11 mouse cellular contexts compared by ENCODE assay signal in genomic region chr1:168265594-168266390, GRCm38 (mm10).
DNase-seq lines count a peak whose midpoint lies in the region; ATAC-seq lines count a peak whose summit lies in the region.
"Had no signal": no experiment of that assay in that cellular context is flagged by ENCODE, and none has a peak within 500 bp of the region (broad histone marks: within the 10 kb centered on the region; RNA-seq: fewer than 3 reads in every experiment).

No protein-coding gene starts in this region.

- peak; percentile 51; the same call in 1 of the 2 replicates for ATAC-seq in hindbrain, embryonic 11.5 days (ENCODE audit: low FRiP score)
- ATAC-seq in midbrain, embryonic 13.5 days, result peak; percentile 52; the same call in 1 of the 2 replicates
- peak; percentile 47; the same call in 1 of the 2 replicates for ATAC-seq in hindbrain, embryonic 13.5 days (ENCODE audit: low FRiP score)
- ATAC-seq in neural tube, embryonic 14.5 days (ENCODE audit: low read depth), result peak; percentile 59; the same call in 1 of the 2 replicates

- H3K9ac ChIP-seq in hindbrain, embryonic 11.5 days (ENCODE audit: low read depth, low read length), result no peak overlapping the region
- no peak overlapping the region for H3K9ac ChIP-seq in midbrain, embryonic 13.5 days (replicated peaks)
- no peak overlapping the region for H3K9ac ChIP-seq in hindbrain, embryonic 13.5 days
- no peak overlapping the region for H3K9ac ChIP-seq in neural tube, embryonic 14.5 days (replicated peaks; ENCODE audit: low read depth, low read length)

- no peaks in the 10 kb centered on the region; the same call in 1 of the 2 replicates for H3K4me1 ChIP-seq in hindbrain, embryonic 11.5 days (replicated peaks; ENCODE audit: control insufficient read depth, insufficient read depth, low read length)
- H3K4me1 ChIP-seq in hindbrain, embryonic 10.5 days (replicated peaks), result peaks cover 20% of the 10 kb centered on the region
- H3K4me1 ChIP-seq in midbrain, embryonic 13.5 days (replicated peaks), result peaks cover 64% of the 10 kb centered on the region
- peaks cover 23% of the 10 kb centered on the region for H3K4me1 ChIP-seq in midbrain, embryonic 10.5 days
- peaks cover 54% of the 10 kb centered on the region for H3K4me1 ChIP-seq in hindbrain, embryonic 13.5 days (replicated peaks)
- peaks cover 15% of the 10 kb centered on the region; the same call in 1 of the 2 replicates for H3K4me1 ChIP-seq in neural tube, embryonic 14.5 days (ENCODE audit: control insufficient read depth, insufficient read depth, low read length)

- no peak overlapping the region for H3K4me2 ChIP-seq in hindbrain, embryonic 11.5 days (replicated peaks; ENCODE audit: low read depth, low read length)
- H3K4me2 ChIP-seq in midbrain, embryonic 13.5 days (replicated peaks), result no peak overlapping the region
- no peak overlapping the region for H3K4me2 ChIP-seq in hindbrain, embryonic 13.5 days
- no peak overlapping the region for H3K4me2 ChIP-seq in neural tube, embryonic 14.5 days (ENCODE audit: low read depth, low read length)

- no peaks in the 10 kb centered on the region for H3K9me3 ChIP-seq in hindbrain, embryonic 11.5 days (ENCODE audit: control insufficient read depth, low read length)
- no peaks in the 10 kb centered on the region for H3K9me3 ChIP-seq in hindbrain, embryonic 10.5 days
- no peaks in the 10 kb centered on the region for H3K9me3 ChIP-seq in midbrain, embryonic 13.5 days
- no peaks in the 10 kb centered on the region for H3K9me3 ChIP-seq in midbrain, embryonic 10.5 days (replicated peaks)
- no peaks in the 10 kb centered on the region for H3K9me3 ChIP-seq in hindbrain, embryonic 13.5 days
- no peaks in the 10 kb centered on the region for H3K9me3 ChIP-seq in neural tube, embryonic 14.5 days (ENCODE audit: control insufficient read depth, low read length)
- H3K9me3 ChIP-seq: megakaryocyte, embryonic 14.5 days had no signal

- 0 out of 2 replicates have a peak overlapping the region, but pooled peaks have one; percentile 1 for H3K27ac ChIP-seq in hindbrain, embryonic 11.5 days (ENCODE audit: low read depth, low read length)
- H3K27ac ChIP-seq in hindbrain, embryonic 10.5 days, result no peak overlapping the region
- H3K27ac ChIP-seq in midbrain, embryonic 13.5 days, result peak overlapping the region; percentile 20
- no peak overlapping the region; the same call in 1 of the 2 replicates for H3K27ac ChIP-seq in midbrain, embryonic 10.5 days (replicated peaks)
- H3K27ac ChIP-seq in hindbrain, embryonic 13.5 days, result peak overlapping the region; percentile 19
- no peak overlapping the region for H3K27ac ChIP-seq in neural tube, embryonic 14.5 days (ENCODE audit: low read depth, low read length)

- no peak for DNase-seq in hindbrain, embryonic 11.5 days (ENCODE audit: low spot score)
- no peak for DNase-seq in hindbrain, embryonic 10.5 days (ENCODE audit: low spot score)
- no peak for DNase-seq in midbrain, embryonic 10.5 days (ENCODE audit: low spot score)
- DNase-seq in yolk sac, embryonic 10.5 days (ENCODE audit: low spot score), result no peak
- DNase-seq in ovary, postnatal 10 days (ENCODE audit: low spot score), result no peak
- DNase-seq: gastrocnemius, postnatal 10 days; heart, postnatal 4 days had no signal

- no peaks in the 10 kb centered on the region for H3K27me3 ChIP-seq in hindbrain, embryonic 11.5 days (ENCODE audit: control insufficient read depth, insufficient read depth, low read length)
- no peaks in the 10 kb centered on the region for H3K27me3 ChIP-seq in hindbrain, embryonic 10.5 days (ENCODE audit: insufficient read depth, poor library complexity, severe bottlenecking)
- no peaks in the 10 kb centered on the region for H3K27me3 ChIP-seq in midbrain, embryonic 13.5 days
- H3K27me3 ChIP-seq in midbrain, embryonic 10.5 days (ENCODE audit: low read depth, poor library complexity, severe bottlenecking), result no peaks in the 10 kb centered on the region
- H3K27me3 ChIP-seq in hindbrain, embryonic 13.5 days, result no peaks in the 10 kb centered on the region
- no peaks in the 10 kb centered on the region for H3K27me3 ChIP-seq in neural tube, embryonic 14.5 days (ENCODE audit: control insufficient read depth, insufficient read depth, low read length)
- H3K27me3 ChIP-seq: megakaryocyte, embryonic 14.5 days had no signal

- 82% methylated on average over 12 of the region's 12 CpGs for WGBS in hindbrain, embryonic 11.5 days
- WGBS in hindbrain, embryonic 10.5 days, result 89% methylated on average over 12 of the region's 12 CpGs
- WGBS in midbrain, embryonic 13.5 days, result 73% methylated on average over 12 of the region's 12 CpGs
- WGBS in midbrain, embryonic 10.5 days, result 89% methylated on average over 12 of the region's 12 CpGs
- WGBS in hindbrain, embryonic 13.5 days, result 67% methylated on average over 12 of the region's 12 CpGs
- whole genome bisulfite sequencing in neural tube, embryonic 14.5 days, result 61% methylated on average over 12 of the region's 12 CpGs

- H3K4me3 ChIP-seq in hindbrain, embryonic 11.5 days (ENCODE audit: low read depth, low read length), result no peak overlapping the region
- no peak overlapping the region for H3K4me3 ChIP-seq in hindbrain, embryonic 10.5 days
- no peak overlapping the region for H3K4me3 ChIP-seq in midbrain, embryonic 13.5 days (replicated peaks)
- H3K4me3 ChIP-seq in midbrain, embryonic 10.5 days, result no peak overlapping the region
- no peak overlapping the region for H3K4me3 ChIP-seq in hindbrain, embryonic 13.5 days
- H3K4me3 ChIP-seq in neural tube, embryonic 14.5 days (ENCODE audit: low read depth, low read length), result no peak overlapping the region
- H3K4me3 ChIP-seq: megakaryocyte, embryonic 14.5 days had no signal

- H3K36me3 ChIP-seq in hindbrain, embryonic 11.5 days (ENCODE audit: control insufficient read depth, insufficient read depth, low read length), result no peaks in the 10 kb centered on the region
- H3K36me3 ChIP-seq in hindbrain, embryonic 10.5 days, result no peaks in the 10 kb centered on the region
- no peaks in the 10 kb centered on the region for H3K36me3 ChIP-seq in midbrain, embryonic 13.5 days
- H3K36me3 ChIP-seq in midbrain, embryonic 10.5 days, result no peaks in the 10 kb centered on the region
- no peaks in the 10 kb centered on the region for H3K36me3 ChIP-seq in hindbrain, embryonic 13.5 days
- H3K36me3 ChIP-seq in neural tube, embryonic 14.5 days (ENCODE audit: control insufficient read depth, insufficient read depth, low read length), result no peaks in the 10 kb centered on the region

Comparison
In these comparisons a context has a peak if more than half of its experiments do, and no peak if none do; other contexts are left out.
1. H3K27ac ChIP-seq: peak in hindbrain, embryonic 11.5 days (single experiment), midbrain, embryonic 13.5 days (single experiment) and hindbrain, embryonic 13.5 days (single experiment); none in hindbrain, embryonic 10.5 days (single experiment), midbrain, embryonic 10.5 days (single experiment) and neural tube, embryonic 14.5 days (single experiment).
2. Peak in every context shown above with its lines, with median percentiles within 50 percentile points of each other: ATAC-seq.